Mouse (Mus musculus) thymus, postnatal 4 days (tissue): Measurements from ENCODE around the gene Tshr.

Experiments
- DNase-seq: peaks from one replicate; pipeline ENCODE4 v3.0.0; 2021

Gene Tshr

DNA sequence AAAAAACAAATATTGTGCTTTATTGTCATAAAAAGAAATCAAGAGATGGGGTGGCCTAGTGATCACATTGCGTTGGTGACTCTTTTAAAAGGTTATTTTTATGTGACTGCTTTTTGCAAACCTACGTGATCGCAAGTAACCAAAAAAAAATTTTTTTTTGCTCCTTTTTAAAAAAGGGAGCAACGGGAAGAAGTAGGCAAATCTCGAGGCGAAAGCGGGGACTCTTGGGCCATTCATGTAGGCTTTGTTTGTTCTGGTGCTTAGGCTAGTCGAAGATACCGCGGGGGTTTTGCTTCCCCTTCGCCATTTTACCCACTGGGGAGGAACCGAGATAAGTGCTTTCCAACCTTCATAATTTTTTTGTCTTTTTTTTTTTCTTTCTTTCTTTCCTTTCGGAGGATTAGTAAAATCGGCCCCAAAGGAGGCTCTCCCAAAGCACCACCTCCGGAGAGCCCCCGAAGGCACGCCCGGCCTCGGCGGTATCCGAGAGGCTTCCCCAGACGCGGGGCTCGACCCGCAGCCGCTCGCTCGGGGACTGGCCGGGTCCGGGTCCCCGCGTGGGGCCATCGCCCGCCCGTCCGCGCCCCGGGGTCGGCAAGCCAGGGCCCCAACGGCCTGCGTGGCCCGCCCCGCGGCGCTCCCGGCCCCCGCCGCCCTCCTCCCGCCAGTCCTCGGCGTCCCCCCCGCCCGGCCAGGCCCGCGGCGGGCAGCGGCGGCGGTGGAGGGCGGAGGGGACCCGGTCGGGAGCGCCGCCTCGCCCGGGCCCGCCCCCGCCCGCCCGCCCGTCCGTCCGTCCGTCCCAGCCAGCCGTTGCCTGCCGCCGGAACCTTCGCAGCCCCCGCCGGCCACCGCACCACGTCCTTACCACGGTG is 204.5 kb downstream of the Tshr start:
- DNase-seq = peak; percentile 72

DNA sequence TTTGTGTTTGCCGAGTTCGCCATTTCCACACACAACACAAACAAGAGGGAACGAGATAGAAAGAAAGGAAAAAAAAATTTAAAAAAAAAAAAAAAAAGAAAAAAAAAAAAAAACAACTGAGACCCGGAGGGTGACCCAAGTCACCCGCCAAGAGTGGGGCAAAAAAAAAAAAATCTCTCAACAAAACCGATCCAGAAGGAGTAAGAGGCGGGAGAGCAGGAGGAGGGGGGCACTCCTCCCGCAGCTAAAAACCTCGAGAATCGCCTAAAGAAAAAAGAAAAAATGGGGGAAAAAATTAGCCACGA is 205.1 kb downstream of the Tshr start:
- DNase-seq = no peak

DNA sequence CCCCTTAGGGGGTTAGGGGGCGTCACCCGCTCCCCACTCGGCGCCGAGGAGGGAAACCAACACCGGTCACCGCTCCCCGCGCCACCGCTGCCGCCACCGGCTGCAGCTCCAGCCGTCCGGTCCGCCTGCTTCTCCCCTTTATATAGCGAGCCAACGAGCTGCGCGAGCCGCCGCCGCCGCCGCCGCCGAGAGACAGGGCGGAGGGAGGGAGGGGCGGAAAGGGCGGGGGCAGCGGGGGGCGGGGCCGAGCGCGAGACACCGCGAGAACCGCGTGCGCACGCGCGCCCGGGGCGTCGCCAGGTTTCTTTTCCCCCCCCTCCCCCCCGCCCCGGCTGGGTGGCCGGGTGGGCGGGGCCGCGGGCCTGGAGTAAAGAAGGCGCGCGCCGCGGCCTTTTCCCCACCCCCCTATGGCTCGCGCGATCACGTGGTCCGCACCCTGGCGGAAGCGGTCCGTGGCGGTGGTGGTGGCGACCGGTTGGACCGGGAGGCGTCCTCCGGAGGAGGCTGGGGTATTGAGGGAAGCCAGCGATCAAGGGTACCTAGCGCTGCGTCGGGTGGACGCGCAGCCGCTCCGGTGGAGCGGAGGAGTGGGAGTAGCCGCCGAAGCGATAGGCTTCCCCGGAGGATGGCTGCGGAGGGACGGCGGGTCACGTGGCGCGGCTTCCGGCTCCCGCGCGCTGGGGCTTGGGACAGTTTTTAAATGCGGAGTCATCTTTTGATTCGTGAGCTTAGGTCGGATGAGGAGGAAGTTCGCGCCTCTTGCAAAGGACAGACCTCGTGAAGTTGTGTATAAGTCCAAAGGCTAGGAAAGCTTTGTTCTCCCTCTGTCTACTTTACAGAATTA is 205.7 kb downstream of the Tshr start, which contains the start of gene Gtf2a1:
Gene Gtf2a1 (minus strand): TSS at position 641 of the 844 bp plus-strand sequence.
- peak; percentile 97 for DNase-seq

DNA sequence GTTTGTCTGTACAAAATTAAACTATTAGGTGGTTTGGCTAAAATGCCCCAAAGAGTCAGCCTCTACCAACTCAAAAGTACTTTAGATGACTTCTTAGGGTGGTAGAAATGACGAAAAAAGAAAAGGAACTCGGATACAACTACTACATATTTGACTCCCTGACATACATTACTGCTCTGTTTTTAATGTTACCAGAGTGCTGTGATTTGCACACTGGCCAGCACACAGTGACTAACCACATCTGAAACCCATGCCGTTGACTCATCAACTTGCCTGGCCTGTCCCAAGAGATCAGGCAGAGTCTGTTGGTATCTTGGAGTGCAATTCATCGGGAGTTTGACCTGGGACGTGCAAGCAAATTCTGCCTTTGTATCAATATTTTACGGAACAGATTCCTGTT is 206.4 kb downstream of the Tshr start:
- no peak for DNase-seq

DNA sequence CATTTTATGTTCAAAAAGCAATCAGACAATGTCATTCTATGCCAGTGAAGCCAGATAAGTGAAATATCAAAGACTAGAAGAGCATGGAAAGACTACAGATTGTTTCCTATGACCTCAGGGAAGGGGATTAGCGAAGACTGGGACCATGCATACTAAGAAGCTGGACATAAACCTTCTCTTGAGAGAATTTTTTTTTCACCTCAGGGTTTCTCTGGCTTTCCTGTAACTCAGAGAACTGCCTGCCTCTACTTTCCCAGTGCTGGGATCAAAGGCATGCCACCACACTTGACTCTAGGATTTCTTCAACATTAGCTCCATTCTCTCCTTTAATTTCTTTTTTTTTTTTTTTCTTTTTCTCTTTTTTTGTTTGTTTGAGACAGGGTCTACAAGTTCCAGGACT is 206.8 kb downstream of the Tshr start:
- DNase-seq = no peak

DNA sequence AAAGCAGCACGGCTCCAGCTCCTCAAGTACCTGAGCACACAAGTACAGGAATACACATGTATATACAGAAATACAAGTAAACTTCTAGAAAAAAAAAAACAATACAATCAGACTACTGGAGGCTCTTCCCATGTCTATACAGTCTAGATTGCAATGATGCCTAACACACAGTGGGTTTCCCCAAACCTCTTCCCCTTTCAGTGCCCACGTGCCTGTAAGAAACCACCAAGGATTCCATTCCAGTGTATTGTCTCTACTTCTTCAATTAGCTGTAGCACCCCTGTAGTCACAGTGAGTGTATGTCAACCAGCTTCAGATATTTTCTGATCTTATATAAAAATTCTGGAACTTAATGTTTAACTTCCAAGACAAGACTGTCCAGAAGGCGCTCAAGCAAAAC is 207.8 kb downstream of the Tshr start:
- DNase-seq = no peak
